Mouse (Mus musculus) T-cell, adult 66 days (primary cell): ENCODE data around the gene Gnb1. TPM values are rescaled to one million over a fixed set of nuclear protein-coding genes. Genes with fewer than 3 reads are reported as not detected.

Experiments
- total RNA-seq, 2 experiments: library from RNA; stranded (reverse); gene quantifications; 3 replicates in 1 of 2; 4 replicates in 1 of 2; pipeline ENCODE4 v1.2.4; 2023

The Gnb1 gene
- total RNA-seq, result 100 to 1,000 TPM; 248 to 296 TPM

DNA sequence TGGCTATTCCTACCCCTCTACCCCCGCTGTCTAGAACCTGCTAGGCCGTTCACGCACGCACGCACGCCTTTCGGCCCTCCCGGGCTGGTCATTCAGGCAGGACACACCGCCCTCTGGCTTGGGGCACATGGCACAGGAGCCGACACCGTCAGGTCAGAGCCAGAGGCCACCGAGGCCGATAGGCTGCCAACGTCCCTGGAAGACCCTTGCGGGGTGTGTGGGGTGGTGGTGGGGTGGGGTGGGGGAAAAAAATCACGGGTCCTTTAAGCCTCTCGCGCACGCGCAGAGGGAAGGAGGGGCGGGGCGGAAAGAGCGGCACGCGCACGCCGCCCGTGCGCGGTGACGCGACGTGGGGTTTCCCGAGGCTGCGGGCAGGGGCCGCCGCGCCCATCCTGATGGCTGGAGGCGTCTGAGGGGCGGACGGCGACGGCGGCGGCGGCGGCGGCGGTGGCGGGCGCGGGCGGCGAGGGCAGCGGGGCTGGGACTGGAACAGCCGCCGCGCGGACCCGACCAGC, at the start of gene Gnb1:
Gnb1 (plus strand) TSS at position 372 of the 515 bp plus-strand sequence.

DNA sequence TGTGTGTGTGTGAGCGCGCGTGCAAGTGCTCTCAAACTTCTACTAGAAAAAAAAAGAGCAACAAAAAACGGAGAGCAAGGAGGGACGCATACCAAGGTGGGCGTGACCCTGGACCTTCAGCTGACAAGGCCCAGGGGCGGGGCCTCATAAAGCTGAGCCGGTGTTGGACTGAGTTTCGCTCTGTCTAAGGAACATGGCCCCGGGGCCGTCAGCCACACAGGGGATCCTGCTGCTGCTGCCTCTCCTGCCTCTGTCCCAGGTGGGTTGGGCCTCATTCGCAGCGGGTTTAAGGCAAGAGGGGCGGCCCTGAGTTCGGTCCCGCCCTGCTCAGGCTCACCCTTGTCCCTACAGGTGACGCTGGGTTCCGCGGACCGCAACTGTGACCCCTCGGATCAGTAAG, 22.2 kb upstream of the Gnb1 start, which contains the start of gene Tmem52:
Tmem52 (plus strand) TSS at position 163 of the 400 bp plus-strand sequence.

DNA sequence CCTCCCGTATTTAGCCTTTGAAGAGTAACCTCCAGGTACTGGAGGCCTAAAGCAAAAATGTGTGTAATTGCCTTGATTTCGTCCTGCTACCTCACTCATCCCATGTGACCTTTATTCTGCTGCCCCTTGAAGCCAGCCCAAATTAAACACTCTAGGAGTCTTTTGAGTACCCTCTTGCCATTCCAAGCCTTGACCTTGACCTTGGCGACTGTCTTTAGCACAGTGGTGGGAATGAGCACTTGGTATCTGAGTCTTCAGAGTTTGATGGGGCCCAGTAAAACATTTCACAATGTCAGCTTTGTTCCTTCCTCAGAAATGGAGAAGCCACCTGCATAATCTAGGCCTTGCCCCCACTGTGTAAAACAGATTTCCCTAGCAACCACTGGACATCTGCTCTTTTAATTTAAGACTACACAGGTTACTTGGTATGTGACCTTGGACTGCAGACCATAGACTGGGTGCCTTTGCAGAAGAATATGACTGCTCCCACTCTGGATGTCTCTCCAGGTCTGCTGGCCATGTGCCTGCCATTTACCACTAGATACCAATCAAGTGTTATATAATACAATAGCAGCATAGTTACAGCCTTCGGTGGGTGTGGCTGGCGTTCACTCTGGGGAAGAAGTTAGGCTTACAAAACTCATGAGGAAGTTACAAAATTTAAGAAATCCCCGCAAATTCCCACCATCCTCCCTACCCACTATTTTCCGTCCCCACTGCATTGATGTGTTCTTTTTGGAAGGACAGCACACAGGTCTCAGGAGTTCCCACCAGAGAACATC, 70.7 kb downstream of the Gnb1 start, which contains the start of gene Nadk:
Nadk (plus strand) TSS at position 718 of the 782 bp plus-strand sequence.

DNA sequence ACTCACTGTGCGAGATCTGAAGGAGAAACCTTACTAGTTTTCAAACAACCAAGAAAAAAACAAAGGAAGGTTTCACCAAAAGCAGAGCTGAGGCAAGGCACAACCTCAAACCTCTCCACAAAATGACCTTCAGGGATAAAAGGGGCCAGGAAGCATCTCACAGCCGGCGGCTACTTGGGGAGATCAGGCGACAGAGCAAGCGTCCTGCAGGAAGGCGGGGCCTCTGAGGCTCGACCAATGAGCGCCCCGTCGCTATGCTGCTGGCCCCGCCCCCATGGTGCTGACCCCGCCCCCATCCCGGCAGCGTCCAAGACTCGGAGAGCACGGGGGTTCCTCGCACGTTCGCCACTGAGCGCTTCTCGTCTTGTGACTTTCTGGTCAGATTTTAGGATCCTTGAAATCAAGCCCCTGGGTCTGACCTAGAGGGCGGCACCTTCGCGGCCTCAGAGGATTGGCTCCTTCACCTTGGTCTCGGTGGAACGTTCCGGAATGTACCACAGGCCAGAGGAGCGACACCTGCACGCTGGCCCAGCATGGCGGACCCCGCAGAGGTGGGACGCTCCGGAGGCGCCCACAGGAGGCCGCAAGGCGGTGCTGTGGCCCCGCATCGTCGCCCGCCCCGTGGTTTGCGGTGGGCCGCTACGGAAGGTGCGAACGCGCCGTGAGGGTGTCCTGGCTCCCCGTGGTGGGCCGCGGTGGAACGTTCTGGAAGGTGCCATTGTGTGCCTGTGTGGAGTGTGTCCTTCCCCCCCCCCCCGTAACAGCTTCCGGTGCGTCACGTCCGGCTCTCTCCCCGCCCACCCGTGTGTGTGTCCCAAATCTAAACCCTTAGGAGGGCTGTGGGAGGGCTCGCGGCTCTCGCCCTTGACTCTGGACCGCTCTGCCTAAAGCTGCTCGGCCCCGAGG, 110.2 kb downstream of the Gnb1 start, which contains the start of gene Slc35e2:
Slc35e2 (plus strand) TSS at position 326 of the 906 bp plus-strand sequence.

Other genes with a start within 250 kb of the Gnb1 start
- gene Faap20, start 241.6 kb upstream of the Gnb1 start, total RNA-seq, result 10 to 100 TPM; 48.2 to 52.4 TPM
- gene Prkcz, start 130.0 kb upstream of the Gnb1 start, total RNA-seq, result 10 to 100 TPM; 33.7 to 34.0 TPM
- not detected for gene Gabrd, start 93.2 kb upstream of the Gnb1 start, total RNA-seq
- gene Cfap74, start 82.2 kb upstream of the Gnb1 start, total RNA-seq, result 1 to 10 TPM in 1 of 2 experiments, under 1 TPM in 1; 0.80 to 1.3 TPM
- gene Tmem52, start 22.2 kb upstream of the Gnb1 start, total RNA-seq, result not detected
- 10 to 100 TPM; 51.8 to 53.8 TPM for gene Nadk, start 71.0 kb downstream of the Gnb1 start, total RNA-seq
- 10 to 100 TPM; 30.9 to 33.6 TPM for gene Slc35e2, start 110.1 kb downstream of the Gnb1 start, total RNA-seq
- 100 to 1,000 TPM; 136 to 169 TPM for gene Cdk11b, start 133.5 kb downstream of the Gnb1 start, total RNA-seq
- not detected for gene Gm10563, start 154.0 kb downstream of the Gnb1 start, total RNA-seq
- under 1 TPM in 1 of 2 experiments, not detected in 1; 0.52 TPM for gene Mmp23, start 162.0 kb downstream of the Gnb1 start, total RNA-seq
- 10 to 100 TPM; 42.4 to 53.7 TPM for gene Mib2, start 177.8 kb downstream of the Gnb1 start, total RNA-seq
- 1 to 10 TPM; 8.1 to 9.0 TPM for gene Fndc10, start 203.0 kb downstream of the Gnb1 start, total RNA-seq
- 10 to 100 TPM; 85.5 to 85.9 TPM for gene Ssu72, start 213.4 kb downstream of the Gnb1 start, total RNA-seq
- 1 to 10 TPM; 1.1 to 1.4 TPM for gene Tmem240, start 243.4 kb downstream of the Gnb1 start, total RNA-seq